Mouse (Mus musculus) CH12.LX (cell line): Measurements from ENCODE around the gene Podxl.

Source experiments
- BHLHE40 ChIP-seq: IDR thresholded peaks from 2 replicates; pipeline ENCODE4 v1.6.1; 2011; ENCODE audit warnings: mild to moderate bottlenecking, low read depth, low read length, improper control_type of control experiment
- CTCF ChIP-seq, 2 experiments: IDR thresholded peaks in 1 of 2; conservative IDR thresholded peaks in 1 of 2; 2 replicates each; pipeline ENCODE4 v1.5.1; 2011 to 2012; ENCODE audit warnings: low read depth in 2 of 2, low read length in 2 of 2, improper control_type of control experiment in 1 of 2, inconsistent platforms in 1 of 2, mild to moderate bottlenecking in 1 of 2, moderate library complexity in 1 of 2
- ETS1 ChIP-seq: conservative IDR thresholded peaks from 2 replicates; pipeline ENCODE4 v1.6.1; 2012; ENCODE audit warnings: low read depth, mild to moderate bottlenecking, inconsistent platforms, low read length, improper control_type of control experiment, moderate library complexity
- HCFC1 ChIP-seq: IDR thresholded peaks from 2 replicates; pipeline ENCODE4 v1.6.1; 2012; ENCODE audit warnings: low read depth, mild to moderate bottlenecking, inconsistent platforms, low read length, improper control_type of control experiment
- MAFK ChIP-seq: IDR thresholded peaks from 2 replicates; pipeline ENCODE4 v1.6.1; 2011; ENCODE audit warnings: low read length, improper control_type of control experiment; ENCODE audit not compliant: insufficient replicate concordance
- MAZ ChIP-seq: IDR thresholded peaks from 2 replicates; pipeline ENCODE4 v1.6.1; 2012; ENCODE audit warnings: low read depth, mild to moderate bottlenecking, inconsistent platforms, low read length, improper control_type of control experiment, moderate library complexity
- POLR2A ChIP-seq: IDR thresholded peaks from 2 replicates; pipeline ENCODE4 v1.6.1; 2011; ENCODE audit warnings: low read depth, mild to moderate bottlenecking, improper control_type of control experiment, low read length
- POLR2AphosphoS2 ChIP-seq: IDR thresholded peaks from 2 replicates; pipeline ENCODE4 v1.6.1; 2011; ENCODE audit warnings: low read depth, low read length, improper control_type of control experiment
- RCOR1 ChIP-seq: conservative IDR thresholded peaks from 2 replicates; pipeline ENCODE4 v1.6.1; 2012; ENCODE audit warnings: low read depth, mild to moderate bottlenecking, inconsistent platforms, low read length, improper control_type of control experiment
- UBTF ChIP-seq: IDR thresholded peaks from 2 replicates; pipeline ENCODE4 v1.6.1; 2012; ENCODE audit warnings: low read depth, mild to moderate bottlenecking, inconsistent platforms, low read length, improper control_type of control experiment, moderate library complexity
- ZMIZ1 ChIP-seq: IDR thresholded peaks from 2 replicates; pipeline ENCODE4 v1.6.1; 2012; ENCODE audit warnings: low read depth, mild to moderate bottlenecking, inconsistent platforms, low read length, improper control_type of control experiment

DNA sequence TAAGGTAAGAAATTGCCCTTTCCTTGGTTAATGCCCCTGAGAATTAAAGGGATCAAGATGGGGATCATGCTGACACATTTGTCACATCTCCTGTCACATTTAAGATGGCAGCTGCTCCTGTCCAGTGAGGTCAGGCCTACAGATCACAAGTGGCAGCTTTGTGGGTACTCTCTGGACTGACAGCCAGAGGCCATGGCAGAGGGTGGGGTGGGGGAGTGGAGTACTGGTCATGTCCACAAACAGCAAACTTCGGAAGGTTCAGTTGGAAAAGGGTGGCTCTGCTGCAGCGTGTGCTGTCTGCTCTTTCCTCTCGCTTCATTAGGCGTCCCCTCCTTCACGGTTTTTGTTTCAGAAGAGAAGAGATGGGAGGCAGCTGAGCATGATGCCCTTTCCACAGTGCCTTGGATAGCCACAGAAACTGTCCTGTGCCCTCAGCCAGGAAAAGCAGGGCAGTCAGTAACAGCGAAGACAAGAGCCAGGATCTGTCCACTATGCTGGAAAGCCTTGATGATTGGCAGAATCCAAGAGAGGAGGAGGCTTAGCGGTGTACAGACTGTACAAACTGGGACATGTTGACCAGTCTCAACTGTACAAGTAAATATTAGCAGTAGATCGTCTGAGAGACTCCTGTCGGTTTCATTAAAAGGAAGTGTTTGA is 46.0 kb downstream of the Podxl start:
- TF ChIP-seq RCOR1 (no peak), CTCF (conservative IDR thresholded peaks at IDR 0.05 in 1 of 2, IDR thresholded peaks at IDR 0.05 in 1 of 2; ENCODE audit: low read depth in 2 of 2, low read length in 2 of 2) (no peak), MAFK (no peak), POLR2AphosphoS2 (no peak), ETS1 (no peak), HCFC1 (no peak), BHLHE40 (no peak), MAZ (no peak), ZMIZ1 (no peak), POLR2A (no peak), UBTF (no peak)
